Mouse (Mus musculus): Measurements from ENCODE around the gene Sag.

Gene Sag

GRCm38 (mm10) chr1:87803576-87803975 lies at the start of gene Sag:
Gene Sag, plus strand, starts transcription at chr1:87803680.
- in situ Hi-C loops (cut with MboI, MseI): loop anchor here (10.0 kb wide), 1 partner anchor 1921 kb away; no protein-coding TSS in a partner anchor

GRCm38 (mm10) chr1:87755641-87756470 lies 47.6 kb upstream of the Sag start, which contains the start of gene Atg16l1:
Gene Atg16l1, plus strand, starts transcription at chr1:87755870.
- in situ Hi-C loops (cut with MboI, MseI): no loop called here

- in situ Hi-C loops (cut with MboI, MseI): no loop called here
Observed at GRCm38 (mm10) chr1:87763821-87764220, 39.7 kb upstream of the Sag start.

- in situ Hi-C loops (cut with MboI, MseI): no loop called here
Observed at GRCm38 (mm10) chr1:87765741-87766140, 37.7 kb upstream of the Sag start.

- in situ Hi-C loops (cut with MboI, MseI): no loop called here
Observed at GRCm38 (mm10) chr1:87766233-87766632, 37.2 kb upstream of the Sag start.

GRCm38 (mm10) chr1:87769263-87769662 lies 34.2 kb upstream of the Sag start:
- in situ Hi-C loops (cut with MboI, MseI): no loop called here

- in situ Hi-C loops (cut with MboI, MseI): no loop called here
Observed at GRCm38 (mm10) chr1:87770486-87770885, 33.0 kb upstream of the Sag start.

- in situ Hi-C loops (cut with MboI, MseI): no loop called here
Observed at GRCm38 (mm10) chr1:87771724-87772123, 31.8 kb upstream of the Sag start.

- in situ Hi-C loops (cut with MboI, MseI): no loop called here
Observed at GRCm38 (mm10) chr1:87773336-87773735, 30.1 kb upstream of the Sag start.

GRCm38 (mm10) chr1:87774845-87775244 lies 28.6 kb upstream of the Sag start:
- in situ Hi-C loops (cut with MboI, MseI): no loop called here

GRCm38 (mm10) chr1:87779204-87779785 lies 24.2 kb upstream of the Sag start:
- in situ Hi-C loops (cut with MboI, MseI): no loop called here

- in situ Hi-C loops (cut with MboI, MseI): no loop called here
Observed at GRCm38 (mm10) chr1:87785703-87786102, 17.8 kb upstream of the Sag start.

GRCm38 (mm10) chr1:87786251-87786650 lies 17.2 kb upstream of the Sag start:
- in situ Hi-C loops (cut with MboI, MseI): no loop called here

- in situ Hi-C loops (cut with MboI, MseI): no loop called here
Observed at GRCm38 (mm10) chr1:87789665-87790064, 13.8 kb upstream of the Sag start.

GRCm38 (mm10) chr1:87792438-87793137 lies 10.9 kb upstream of the Sag start:
- in situ Hi-C loops (cut with MboI, MseI): no loop called here

- in situ Hi-C loops (cut with MboI, MseI): no loop called here
Observed at GRCm38 (mm10) chr1:87793138-87793449, 10.4 kb upstream of the Sag start.

GRCm38 (mm10) chr1:87797702-87798101 lies 5.8 kb upstream of the Sag start:
- in situ Hi-C loops (cut with MboI, MseI): no loop called here

GRCm38 (mm10) chr1:87798306-87798705 lies 5.2 kb upstream of the Sag start:
- in situ Hi-C loops (cut with MboI, MseI): no loop called here

GRCm38 (mm10) chr1:87807751-87808150 lies 4.3 kb downstream of the Sag start:
- in situ Hi-C loops (cut with MboI, MseI): loop anchor here (10.0 kb wide), 1 partner anchor 1917 kb away; no protein-coding TSS in a partner anchor

- in situ Hi-C loops (cut with MboI, MseI): no loop called here
Observed at GRCm38 (mm10) chr1:87811391-87811790, 7.9 kb downstream of the Sag start.

GRCm38 (mm10) chr1:87812061-87812460 lies 8.6 kb downstream of the Sag start:
- in situ Hi-C loops (cut with MboI, MseI): no loop called here

- in situ Hi-C loops (cut with MboI, MseI): no loop called here
Observed at GRCm38 (mm10) chr1:87813155-87813554, 9.7 kb downstream of the Sag start.

- in situ Hi-C loops (cut with MboI, MseI): no loop called here
Observed at GRCm38 (mm10) chr1:87813681-87814080, 10.2 kb downstream of the Sag start.
